Mouse (Mus musculus): Measurements from ENCODE around the gene Gm6169. TPM values are rescaled to one million over a fixed set of nuclear protein-coding genes. Genes with fewer than 3 reads are reported as not detected.

The Gm6169 gene
- 0.45 and 1.7 TPM in 2 replicates for polyA plus RNA-seq (2012; rRNA removed)

GRCm38 (mm10) chr13:97099187-97099852 is at the start of gene Gm6169:
Gm6169 (minus strand) TSS chr13:97099237.

GRCm38 (mm10) chr13:97137466-97138400 is 38.7 kb upstream of the Gm6169 start, which contains the start of the genes Gfm2 and Nsa2:
Gfm2 (plus strand) TSS chr13:97137937.
Nsa2 (minus strand) TSS chr13:97137937.

GRCm38 (mm10) chr13:97066649-97067550 is 32.1 kb downstream of the Gm6169 start, which contains the start of gene Fam169a:
Fam169a (plus strand) TSS chr13:97067286.

Other genes starting within 250 kb of the Gm6169 start
- gene Gcnt4, start 174.5 kb downstream of the Gm6169 start, polyA plus RNA-seq (2012; rRNA removed) = 0.11 and 0.25 TPM in 2 replicates
- 0.06 TPM in 1 of 2 replicates, not detected in the other for gene 1700029F12Rik, start 64.9 kb downstream of the Gm6169 start, polyA plus RNA-seq (2012; rRNA removed)
- gene Fam169a, start 32.0 kb downstream of the Gm6169 start, polyA plus RNA-seq (2012; rRNA removed) = not detected in 2 replicates
- gene Gfm2, start 38.7 kb upstream of the Gm6169 start, polyA plus RNA-seq (2012; rRNA removed) = 7.9 and 8.3 TPM in 2 replicates
- gene Nsa2, start 38.7 kb upstream of the Gm6169 start, polyA plus RNA-seq (2012; rRNA removed) = 4.1 and 5.0 TPM in 2 replicates
- 36.4 and 57.0 TPM in 2 replicates for gene Hexb, start 99.1 kb upstream of the Gm6169 start, polyA plus RNA-seq (2012; rRNA removed)
- 5.5 and 6.8 TPM in 2 replicates for gene Enc1, start 141.9 kb upstream of the Gm6169 start, polyA plus RNA-seq (2012; rRNA removed)